Mouse (Mus musculus) liver, embryonic 14 days (tissue): ENCODE measurements around the gene Rilp. TPM values are rescaled to one million over a fixed set of nuclear protein-coding genes. Genes with fewer than 3 reads are reported as not detected.

Experiments used
- polyA plus RNA-seq: library from polyadenylated mRNA; depleted of rRNA; stranded (reverse); fragments of >200 nt; gene quantifications from 2 replicates; pipeline ENCODE4 v1.2.3, GENCODE M21; 2012; rRNA removed

The Rilp gene
- 1.5 and 1.7 TPM in 2 replicates for polyA plus RNA-seq

GRCm38 (mm10) chr11:75509741-75510626, at the start of gene Rilp:
Gene Rilp, plus strand, starts transcription at chr11:75510094.

GRCm38 (mm10) chr11:75460844-75461742, 48.8 kb upstream of the Rilp start, which contains the start of gene Tlcd2:
Gene Tlcd2, plus strand, starts transcription at chr11:75461715.

GRCm38 (mm10) chr11:75486601-75487285, 23.2 kb upstream of the Rilp start, which contains the start of gene Prpf8:
Gene Prpf8, plus strand, starts transcription at chr11:75486816.

GRCm38 (mm10) chr11:75513336-75513735, 3.4 kb downstream of the Rilp start, which contains the start of gene Scarf1:
Gene Scarf1, plus strand, starts transcription at chr11:75513540.

GRCm38 (mm10) chr11:75531469-75532242, 21.8 kb downstream of the Rilp start, which contains the start of gene Slc43a2:
Gene Slc43a2, plus strand, starts transcription at chr11:75531694.

Other genes with a start within 250 kb of the Rilp start
- gene Rpa1, start 161.8 kb upstream of the Rilp start, polyA plus RNA-seq = 52.5 and 61.3 TPM in 2 replicates
- gene Smyd4, start 161.7 kb upstream of the Rilp start, polyA plus RNA-seq = 1.8 and 2.2 TPM in 2 replicates
- gene Serpinf1, start 87.4 kb upstream of the Rilp start, polyA plus RNA-seq = 84.0 and 109 TPM in 2 replicates
- 395 and 444 TPM in 2 replicates for gene Serpinf2, start 70.5 kb upstream of the Rilp start, polyA plus RNA-seq
- gene Wdr81, start 55.4 kb upstream of the Rilp start, polyA plus RNA-seq = 13.0 and 14.8 TPM in 2 replicates
- gene Tlcd2, start 48.4 kb upstream of the Rilp start, polyA plus RNA-seq = 6.8 and 8.4 TPM in 2 replicates
- 34.3 and 40.5 TPM in 2 replicates for gene Prpf8, start 23.3 kb upstream of the Rilp start, polyA plus RNA-seq
- gene Scarf1, start 3.4 kb downstream of the Rilp start, polyA plus RNA-seq = 2.1 and 2.3 TPM in 2 replicates
- 2.6 and 3.1 TPM in 2 replicates for gene Slc43a2, start 21.6 kb downstream of the Rilp start, polyA plus RNA-seq
- 26.3 and 27.3 TPM in 2 replicates for gene Pitpna, start 78.0 kb downstream of the Rilp start, polyA plus RNA-seq
- 11.5 and 14.1 TPM in 2 replicates for gene Inpp5k, start 120.9 kb downstream of the Rilp start, polyA plus RNA-seq
- gene Myo1c, start 140.4 kb downstream of the Rilp start, polyA plus RNA-seq = 12.5 and 14.4 TPM in 2 replicates
- gene Crk, start 169.2 kb downstream of the Rilp start, polyA plus RNA-seq = 20.9 and 24.8 TPM in 2 replicates
- 195 and 206 TPM in 2 replicates for gene Ywhae, start 222.8 kb downstream of the Rilp start, polyA plus RNA-seq